Mouse (Mus musculus) CH12.LX (cell line): ENCODE data around the gene Msi2. TPM values are rescaled to one million over a fixed set of nuclear protein-coding genes. Genes with fewer than 3 reads are reported as not detected.

ENCODE experiments used
- DNase-seq: peaks from one replicate; pipeline ENCODE4 v3.0.0-alpha.2; 2013; ENCODE audit errors: extremely low read depth
- H3K27ac ChIP-seq: 2 replicates; pipeline ENCODE4 v1.5.1; 2012; ENCODE audit warnings: low read depth, mild to moderate bottlenecking, control low read depth, moderate library complexity; ENCODE audit not compliant: insufficient read depth
- H3K27me3 ChIP-seq: replicated peaks from 2 replicates; pipeline ENCODE3; 2012; ENCODE audit warnings: inconsistent platforms
- H3K36me3 ChIP-seq, 2 experiments: replicated peaks in 1 of 2; 2 replicates each; pipeline versions ENCODE3 to v1.6.1; 2012; ENCODE audit warnings: inconsistent platforms in 1 of 2, low read length in 1 of 2, mild to moderate bottlenecking in 1 of 2, mixed read lengths in 1 of 2, moderate library complexity in 1 of 2; ENCODE audit not compliant: control insufficient read depth in 1 of 2, insufficient read depth in 1 of 2
- H3K4me1 ChIP-seq, 2 experiments: 2 replicates each; pipeline ENCODE4 v1.6.1; 2012; ENCODE audit warnings: inconsistent platforms in 1 of 2, moderate library complexity in 1 of 2; ENCODE audit not compliant: insufficient read depth in 2 of 2, control insufficient read depth in 1 of 2
- H3K4me2 ChIP-seq: 2 replicates; pipeline ENCODE4 v1.6.1; 2012; ENCODE audit warnings: low read depth, mild to moderate bottlenecking, control low read depth; ENCODE audit not compliant: poor library complexity, insufficient read depth, severe bottlenecking
- H3K4me3 ChIP-seq, 3 experiments: fragments of 150-350 bp in 1 of 3; sonication (generic) in 1 of 3; replicated peaks in 1 of 3; 2 replicates each; pipeline versions ENCODE3 to v1.5.1; 2011 to 2012; ENCODE audit warnings: low read depth in 2 of 3, low read length in 2 of 3, mild to moderate bottlenecking in 2 of 3, moderate library complexity in 2 of 3, control low read depth in 1 of 3, improper control_type of control experiment in 1 of 3, inconsistent platforms in 1 of 3, mixed read lengths in 1 of 3; ENCODE audit not compliant: poor library complexity in 1 of 3
- H3K79me2 ChIP-seq: replicated peaks from 2 replicates; pipeline ENCODE4 v1.6.1; 2012; ENCODE audit warnings: mild to moderate bottlenecking, moderate library complexity; ENCODE audit not compliant: control insufficient read depth, poor library complexity, insufficient read depth, severe bottlenecking; ENCODE audit errors: extremely low read depth
- H3K9ac ChIP-seq: 2 replicates; pipeline ENCODE4 v1.6.1; 2012; ENCODE audit warnings: low read depth, mild to moderate bottlenecking, control low read depth, moderate library complexity; ENCODE audit not compliant: insufficient read depth
- H3K9me3 ChIP-seq: replicated peaks from 2 replicates; pipeline ENCODE3; 2012; ENCODE audit warnings: low read length, inconsistent platforms, mixed read lengths
- BHLHE40 ChIP-seq: IDR thresholded peaks from 2 replicates; pipeline ENCODE4 v1.6.1; 2011; ENCODE audit warnings: mild to moderate bottlenecking, low read depth, low read length, improper control_type of control experiment
- CHD1 ChIP-seq: IDR thresholded peaks from 2 replicates; pipeline ENCODE4 v1.6.1; 2012; ENCODE audit warnings: low read depth, low read length, improper control_type of control experiment, inconsistent platforms
- CHD2 ChIP-seq: IDR thresholded peaks from 2 replicates; pipeline ENCODE4 v1.6.1; 2011; ENCODE audit warnings: low read length, improper control_type of control experiment
- CTCF ChIP-seq, 2 experiments: IDR thresholded peaks in 1 of 2; conservative IDR thresholded peaks in 1 of 2; 2 replicates each; pipeline ENCODE4 v1.5.1; 2011 to 2012; ENCODE audit warnings: low read depth in 2 of 2, low read length in 2 of 2, improper control_type of control experiment in 1 of 2, inconsistent platforms in 1 of 2, mild to moderate bottlenecking in 1 of 2, moderate library complexity in 1 of 2
- E2F4 ChIP-seq: IDR thresholded peaks from 2 replicates; pipeline ENCODE4 v1.6.1; 2011; ENCODE audit warnings: low read depth, low read length, improper control_type of control experiment; ENCODE audit not compliant: insufficient replicate concordance
- ELF1 ChIP-seq: IDR thresholded peaks from 2 replicates; pipeline ENCODE4 v1.6.1; 2014; ENCODE audit warnings: low read depth, mild to moderate bottlenecking, inconsistent platforms, low read length, improper control_type of control experiment
- EP300 ChIP-seq: IDR thresholded peaks from 2 replicates; pipeline ENCODE4 v1.6.1; 2011; ENCODE audit warnings: low read length, improper control_type of control experiment
- ETS1 ChIP-seq: conservative IDR thresholded peaks from 2 replicates; pipeline ENCODE4 v1.6.1; 2012; ENCODE audit warnings: low read depth, mild to moderate bottlenecking, inconsistent platforms, low read length, improper control_type of control experiment, moderate library complexity
- GABPA ChIP-seq: IDR thresholded peaks from 2 replicates; pipeline ENCODE4 v1.6.1; 2012; ENCODE audit warnings: low read depth, low read length, improper control_type of control experiment, inconsistent platforms; ENCODE audit not compliant: insufficient replicate concordance
- HCFC1 ChIP-seq: IDR thresholded peaks from 2 replicates; pipeline ENCODE4 v1.6.1; 2012; ENCODE audit warnings: low read depth, mild to moderate bottlenecking, inconsistent platforms, low read length, improper control_type of control experiment
- IRF4 ChIP-seq: IDR thresholded peaks from 2 replicates; pipeline ENCODE4 v1.6.1; 2014; ENCODE audit warnings: low read depth, mild to moderate bottlenecking, inconsistent platforms, low read length, improper control_type of control experiment
- JUN ChIP-seq: IDR thresholded peaks from 2 replicates; pipeline ENCODE4 v1.6.1; 2011; ENCODE audit warnings: low read depth, mild to moderate bottlenecking, low read length, improper control_type of control experiment, moderate library complexity; ENCODE audit not compliant: insufficient read depth
- JUND ChIP-seq: conservative IDR thresholded peaks from 2 replicates; pipeline ENCODE4 v1.6.1; 2011; ENCODE audit warnings: low read depth, low read length, improper control_type of control experiment
- KAT2A ChIP-seq: IDR thresholded peaks from 2 replicates; pipeline ENCODE4 v1.6.1; 2012; ENCODE audit warnings: low read length, improper control_type of control experiment, inconsistent platforms; ENCODE audit not compliant: insufficient replicate concordance
- MAFK ChIP-seq: IDR thresholded peaks from 2 replicates; pipeline ENCODE4 v1.6.1; 2011; ENCODE audit warnings: low read length, improper control_type of control experiment; ENCODE audit not compliant: insufficient replicate concordance
- MAX ChIP-seq: IDR thresholded peaks from 2 replicates; pipeline ENCODE4 v1.6.1; 2011; ENCODE audit warnings: low read length, improper control_type of control experiment
- MAZ ChIP-seq: IDR thresholded peaks from 2 replicates; pipeline ENCODE4 v1.6.1; 2012; ENCODE audit warnings: low read depth, mild to moderate bottlenecking, inconsistent platforms, low read length, improper control_type of control experiment, moderate library complexity
- MEF2A ChIP-seq: IDR thresholded peaks from 2 replicates; pipeline ENCODE4 v1.6.1; 2014; ENCODE audit warnings: low read depth, mild to moderate bottlenecking, inconsistent platforms, low read length, improper control_type of control experiment, borderline replicate concordance
- MXI1 ChIP-seq: IDR thresholded peaks from 2 replicates; pipeline ENCODE4 v1.6.1; 2011; ENCODE audit warnings: mild to moderate bottlenecking, low read depth, low read length, improper control_type of control experiment
- MYC ChIP-seq: IDR thresholded peaks from 2 replicates; pipeline ENCODE4 v1.6.1; 2011; ENCODE audit warnings: low read depth, mild to moderate bottlenecking, improper control_type of control experiment, low read length
- NELFE ChIP-seq: IDR thresholded peaks from 2 replicates; pipeline ENCODE4 v1.6.1; 2011; ENCODE audit warnings: low read depth, low read length, improper control_type of control experiment
- NRF1 ChIP-seq: IDR thresholded peaks from 2 replicates; pipeline ENCODE4 v1.6.1; 2014; ENCODE audit warnings: low read depth, mild to moderate bottlenecking, inconsistent platforms, low read length, improper control_type of control experiment, moderate library complexity
- PAX5 ChIP-seq: IDR thresholded peaks from 2 replicates; pipeline ENCODE4 v1.6.1; 2012; ENCODE audit warnings: low read length, inconsistent platforms, mixed read lengths
- POLR2A ChIP-seq: IDR thresholded peaks from 2 replicates; pipeline ENCODE4 v1.6.1; 2011; ENCODE audit warnings: low read depth, mild to moderate bottlenecking, improper control_type of control experiment, low read length
- POLR2AphosphoS2 ChIP-seq: IDR thresholded peaks from 2 replicates; pipeline ENCODE4 v1.6.1; 2011; ENCODE audit warnings: low read depth, low read length, improper control_type of control experiment
- RAD21 ChIP-seq: IDR thresholded peaks from 2 replicates; pipeline ENCODE4 v1.6.1; 2011; ENCODE audit warnings: low read depth, mild to moderate bottlenecking, low read length, improper control_type of control experiment, moderate library complexity
- RCOR1 ChIP-seq: conservative IDR thresholded peaks from 2 replicates; pipeline ENCODE4 v1.6.1; 2012; ENCODE audit warnings: low read depth, mild to moderate bottlenecking, inconsistent platforms, low read length, improper control_type of control experiment
- SIN3A ChIP-seq: IDR thresholded peaks from 2 replicates; pipeline ENCODE4 v1.6.1; 2012; ENCODE audit warnings: low read length, improper control_type of control experiment, inconsistent platforms
- SMC3 ChIP-seq: IDR thresholded peaks from 2 replicates; pipeline ENCODE4 v1.6.1; 2011; ENCODE audit warnings: low read depth, low read length, improper control_type of control experiment
- TBP ChIP-seq: conservative IDR thresholded peaks from 2 replicates; pipeline ENCODE4 v1.6.1; 2011; ENCODE audit warnings: low read depth, low read length, improper control_type of control experiment
- TCF12 ChIP-seq: IDR thresholded peaks from 2 replicates; pipeline ENCODE4 v1.6.1; 2014; ENCODE audit warnings: low read depth, mild to moderate bottlenecking, inconsistent platforms, low read length, improper control_type of control experiment
- UBTF ChIP-seq: IDR thresholded peaks from 2 replicates; pipeline ENCODE4 v1.6.1; 2012; ENCODE audit warnings: low read depth, mild to moderate bottlenecking, inconsistent platforms, low read length, improper control_type of control experiment, moderate library complexity
- USF1 ChIP-seq: IDR thresholded peaks from 2 replicates; pipeline ENCODE4 v1.6.1; 2014; ENCODE audit warnings: low read depth, mild to moderate bottlenecking, inconsistent platforms, low read length, improper control_type of control experiment
- USF2 ChIP-seq: conservative IDR thresholded peaks from 2 replicates; pipeline ENCODE4 v1.6.1; 2011; ENCODE audit warnings: low read depth, low read length, improper control_type of control experiment
- ZC3H11A ChIP-seq: IDR thresholded peaks from 2 replicates; pipeline ENCODE4 v1.6.1; 2012; ENCODE audit warnings: low read depth, mild to moderate bottlenecking, inconsistent platforms, low read length, improper control_type of control experiment
- ZKSCAN1 ChIP-seq: IDR thresholded peaks from 2 replicates; pipeline ENCODE4 v1.6.1; 2012; ENCODE audit warnings: low read depth, inconsistent platforms, low read length, improper control_type of control experiment, borderline replicate concordance
- ZMIZ1 ChIP-seq: IDR thresholded peaks from 2 replicates; pipeline ENCODE4 v1.6.1; 2012; ENCODE audit warnings: low read depth, mild to moderate bottlenecking, inconsistent platforms, low read length, improper control_type of control experiment
- ZNF384 ChIP-seq: IDR thresholded peaks from 2 replicates; pipeline ENCODE4 v1.6.1; 2012; ENCODE audit warnings: low read depth, low read length, improper control_type of control experiment, inconsistent platforms
- dilution Hi-C: fragments of 300-500 bp; cut with MboI; formaldehyde crosslinking; loops from 2 replicates; pipeline ENCODE4 v1.14.3; 2020; ENCODE audit warnings: low sequenced_read_pairs; ENCODE audit not compliant: extremely low pct_unique_long_range_greater_than_20kb, extremely low pct_ligation_motif_present
- in situ Hi-C: fragments of 300-500 bp; cut with MboI; formaldehyde crosslinking; loops from 3 replicates; pipeline ENCODE4 v1.14.3; 2019; ENCODE audit warnings: low sequenced_read_pairs, low pct_ligation_motif_present, low pct_unique_long_range_greater_than_20kb, mixed read lengths
- polyA plus RNA-seq: library from polyadenylated mRNA; unstranded; fragments of >175 nt; gene quantifications from 2 replicates; pipeline ENCODE4 v1.2.1, GENCODE M21; 2012; ENCODE audit warnings: low read depth; ENCODE audit not compliant: insufficient read length
- total RNA-seq, 2 experiments: library from RNA; depleted of rRNA; stranded (reverse); fragments of 300-350 nt in 1 of 2; fragments of >200 nt in 1 of 2; gene quantifications; 2 replicates each; pipeline ENCODE4 v1.2.3; 2012 to 2014

The Msi2 gene
- total and polyA plus RNA-seq, 3 experiments = 40.3 to 73.1 (median 52.6) TPM

GRCm38 (mm10) chr11:88605771-88606170 lies 112.5 kb downstream of the Msi2 start:
- dilution Hi-C loops (no loop called here), in situ Hi-C loops (no loop called here)
- H3K4me2 ChIP-seq = peak overlapping the region; percentile 73
- peaks cover 21 to 54% of the 10 kb centered on the region in 2 experiments for H3K36me3 ChIP-seq
- no peak overlapping the region for H3K4me3 ChIP-seq
- no peaks in the 10 kb centered on the region for H3K9me3 ChIP-seq
- TF ChIP-seq CHD1 = no peak
- TF ChIP-seq JUND = no peak
- no peak for TF ChIP-seq ZNF384
- peak; percentile 38; the same call in 1 of the 2 replicates for TF ChIP-seq POLR2A
- TF ChIP-seq MXI1 = peak; percentile 19; the same call in 1 of the 2 replicates
- TF ChIP-seq EP300 = 0 out of 2 replicates have a peak, but pooled peaks have one; percentile 21
- TF ChIP-seq MEF2A = peak; percentile 20; the same call in 1 of the 2 replicates
- no peak for TF ChIP-seq ZC3H11A
- TF ChIP-seq NELFE = no peak
- peak; percentile 60 for TF ChIP-seq IRF4
- no peak for TF ChIP-seq USF1
- no peak for TF ChIP-seq JUN
- no peak for TF ChIP-seq E2F4
- TF ChIP-seq HCFC1 = no peak
- TF ChIP-seq SIN3A = no peak
- peak; percentile 56; the same call in 1 of the 2 replicates for TF ChIP-seq MYC
- no peak for TF ChIP-seq UBTF
- TF ChIP-seq TCF12 = no peak
- TF ChIP-seq NRF1 = no peak
- no peak for TF ChIP-seq GABPA
- TF ChIP-seq TBP = 0 out of 2 replicates have a peak, but pooled peaks have one; percentile 16
- no peak; the same call in 1 of the 2 replicates for TF ChIP-seq MAX
- TF ChIP-seq BHLHE40 = peak; percentile 64; the same call in 1 of the 2 replicates
- TF ChIP-seq POLR2AphosphoS2 = no peak
- 0 out of 2 replicates have a peak, but pooled peaks have one; percentile 25 for TF ChIP-seq ELF1
- TF ChIP-seq RCOR1 = no peak
- no peak for TF ChIP-seq CTCF (conservative IDR thresholded peaks at IDR 0.05 in 1 of 2, IDR thresholded peaks at IDR 0.05 in 1 of 2; ENCODE audit: low read depth in 2 of 2, low read length in 2 of 2)
- no peak for TF ChIP-seq RAD21
- no peak for TF ChIP-seq PAX5
- TF ChIP-seq USF2 = no peak
- TF ChIP-seq ETS1 = peak; percentile 41; the same call in 1 of the 2 replicates
- TF ChIP-seq ZKSCAN1 = no peak
- TF ChIP-seq ZMIZ1 = no peak
- TF ChIP-seq MAZ = no peak
- TF ChIP-seq CHD2 = peak; percentile 90
- no peak for TF ChIP-seq SMC3
- no peak for TF ChIP-seq KAT2A
- no peak for TF ChIP-seq MAFK
- DNase-seq = peak; percentile 65
- no peaks in the 10 kb centered on the region for H3K27me3 ChIP-seq
- peak overlapping the region; percentile 66 for H3K27ac ChIP-seq
- H3K79me2 ChIP-seq = peaks cover 3% of the 10 kb centered on the region; the same call in 1 of the 2 replicates
- H3K9ac ChIP-seq = peak overlapping the region; percentile 23
- peaks cover 36 to 93% of the 10 kb centered on the region in 2 experiments for H3K4me1 ChIP-seq
